Mouse (Mus musculus) liver, embryonic 13.5 days (tissue): ENCODE results near the gene Glis1. TPM values are rescaled to one million over a fixed set of nuclear protein-coding genes. Genes with fewer than 3 reads are reported as not detected.

Source experiments
- ATAC-seq: fragments of 200-750 bp; cut with Nextera tagmentation; 2 replicates; pipeline ENCODE4 v1.8.0; 2017; ENCODE audit warnings: low read depth, mild to moderate bottlenecking, moderate number of reproducible peaks, moderate library complexity
- DNase-seq: peaks from one replicate; pipeline ENCODE4 v3.0.0; 2022
- H3K27ac ChIP-seq: fragments of 300-500 bp; sonication (generic); 2 replicates; pipeline ENCODE4 v1.5.1; 2015; ENCODE audit warnings: moderate library complexity, mild to moderate bottlenecking, inconsistent platforms
- H3K27me3 ChIP-seq: fragments of 300-500 bp; sonication (generic); 2 replicates; pipeline ENCODE4 v1.6.1; 2015; ENCODE audit warnings: mild to moderate bottlenecking, inconsistent platforms
- H3K36me3 ChIP-seq: fragments of 300-500 bp; sonication (generic); 2 replicates; pipeline ENCODE4 v1.6.1; 2015; ENCODE audit warnings: mild to moderate bottlenecking, inconsistent platforms
- H3K4me1 ChIP-seq: fragments of 300-500 bp; sonication (generic); replicated peaks from 2 replicates; pipeline ENCODE4 v1.6.1; 2015; ENCODE audit warnings: inconsistent platforms
- H3K4me2 ChIP-seq: fragments of 300-500 bp; sonication (generic); 2 replicates; pipeline ENCODE4 v1.6.1; 2015; ENCODE audit warnings: inconsistent platforms, mild to moderate bottlenecking, moderate library complexity
- H3K4me3 ChIP-seq: fragments of 300-500 bp; sonication (generic); replicated peaks from 2 replicates; pipeline ENCODE4 v1.5.1; 2015; ENCODE audit warnings: mild to moderate bottlenecking, inconsistent platforms
- H3K9ac ChIP-seq: fragments of 300-500 bp; sonication (generic); 2 replicates; pipeline ENCODE4 v1.6.1; 2015; ENCODE audit warnings: mild to moderate bottlenecking, inconsistent platforms
- H3K9me3 ChIP-seq: fragments of 300-500 bp; sonication (generic); replicated peaks from 2 replicates; pipeline ENCODE4 v1.6.1; 2016; ENCODE audit warnings: inconsistent platforms
- WGBS: fragments of 180-500 bp; shearing (Covaris S2); methylation state at CpG from one replicate; pipeline ENCODE4 v1.1.7; 2015; ENCODE audit not compliant: insufficient replicate concordance; 5-methylcytosine and 5-hydroxymethylcytosine counted together
- polyA plus RNA-seq: library from polyadenylated mRNA; unstranded; fragments of >200 nt; fragmentation: Nextera tagmentation; extraction: Ambion mirVana; gene quantifications from 2 replicates; pipeline ENCODE4 v1.2.1, GENCODE M21; 2015

Gene Glis1
- polyA plus RNA-seq, 1 experiment from 2014 or later: 0.69 TPM

- Histone ChIP-seq H3K27me3 (0 out of 2 replicates have a peak, but pooled peaks cover 3% of the 10 kb centered on the region), H3K9me3 (no peaks in the 10 kb centered on the region), H3K27ac (no peak overlapping the region), H3K36me3 (no peaks in the 10 kb centered on the region), H3K4me3 (no peak overlapping the region), H3K9ac (no peak overlapping the region), H3K4me2 (no peak overlapping the region), H3K4me1 (no peaks in the 10 kb centered on the region)
- ATAC-seq: no peak
- WGBS: 74% methylated on average over 17 of the region's 17 CpGs
- DNase-seq: no peak
These were observed 194.6 kb downstream of the Glis1 start for GRCm38 (mm10) chr4:107628921-107629411.

- WGBS: 51% methylated on average over 6 of the region's 6 CpGs
- no peaks in the 10 kb centered on the region for H3K36me3 ChIP-seq
- ATAC-seq (no peak), DNase-seq (no peak)
- no peak overlapping the region for H3K9ac ChIP-seq
- no peak overlapping the region for H3K4me2 ChIP-seq
- H3K4me3 ChIP-seq: no peak overlapping the region
- 0 out of 2 replicates have a peak, but pooled peaks cover 3% of the 10 kb centered on the region for H3K27me3 ChIP-seq
- no peaks in the 10 kb centered on the region for H3K9me3 ChIP-seq
- H3K4me1 ChIP-seq: no peaks in the 10 kb centered on the region
- no peak overlapping the region for H3K27ac ChIP-seq
These were observed 200.2 kb downstream of the Glis1 start for GRCm38 (mm10) chr4:107634631-107635030.

GRCm38 (mm10) chr4:107636099-107636498 is 201.7 kb downstream of the Glis1 start:
- ATAC-seq (no peak), DNase-seq (no peak)
- no peak overlapping the region for H3K27ac ChIP-seq
- H3K4me2 ChIP-seq: no peak overlapping the region
- WGBS: 58% methylated on average over 6 of the region's 6 CpGs
- no peaks in the 10 kb centered on the region for H3K9me3 ChIP-seq
- 0 out of 2 replicates have a peak, but pooled peaks cover 3% of the 10 kb centered on the region for H3K27me3 ChIP-seq
- no peak overlapping the region for H3K9ac ChIP-seq
- no peaks in the 10 kb centered on the region for H3K4me1 ChIP-seq
- H3K4me3 ChIP-seq: no peak overlapping the region
- H3K36me3 ChIP-seq: no peaks in the 10 kb centered on the region

- no peaks in the 10 kb centered on the region for H3K4me1 ChIP-seq
- no peak overlapping the region for H3K27ac ChIP-seq
- ATAC-seq (no peak), DNase-seq (peak; percentile 42)
- H3K9me3 ChIP-seq: no peaks in the 10 kb centered on the region
- no peak overlapping the region for H3K4me3 ChIP-seq
- no peak overlapping the region for H3K9ac ChIP-seq
- H3K27me3 ChIP-seq: 0 out of 2 replicates have a peak, but pooled peaks cover 3% of the 10 kb centered on the region
- WGBS: 39% methylated on average over 3 of the region's 3 CpGs
- H3K4me2 ChIP-seq: no peak overlapping the region
- no peaks in the 10 kb centered on the region for H3K36me3 ChIP-seq
These were observed 203.3 kb downstream of the Glis1 start for GRCm38 (mm10) chr4:107637670-107638069.

DNA sequence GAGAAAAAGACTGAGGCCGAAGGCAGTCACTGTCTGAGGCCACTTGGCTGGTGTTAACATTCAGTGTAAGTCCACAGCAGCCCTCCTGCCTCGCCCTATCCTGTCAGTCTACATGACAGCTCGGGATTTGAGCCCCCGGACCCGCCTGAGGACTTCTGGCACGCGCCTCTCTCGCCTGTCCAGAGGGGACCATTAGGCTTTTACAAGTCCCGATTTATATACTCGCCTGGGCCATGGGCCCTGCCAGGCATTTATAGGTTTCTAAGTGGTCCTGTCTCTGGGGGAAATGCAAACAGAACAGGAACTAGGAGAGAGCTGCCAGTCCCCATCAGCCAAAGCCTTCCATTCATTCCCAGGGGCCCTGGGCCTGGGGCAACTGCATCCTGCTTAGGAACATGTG is 203.9 kb downstream of the Glis1 start:
- H3K9me3 ChIP-seq: no peaks in the 10 kb centered on the region
- H3K27me3 ChIP-seq: 0 out of 2 replicates have a peak, but pooled peaks cover 3% of the 10 kb centered on the region
- 71% methylated on average over 10 of the region's 10 CpGs for WGBS
- DNase-seq (no peak), ATAC-seq (no peak)
- H3K4me3 ChIP-seq: no peak overlapping the region
- no peaks in the 10 kb centered on the region for H3K4me1 ChIP-seq
- no peak overlapping the region for H3K4me2 ChIP-seq
- H3K36me3 ChIP-seq: no peaks in the 10 kb centered on the region
- H3K9ac ChIP-seq: no peak overlapping the region
- no peak overlapping the region for H3K27ac ChIP-seq

DNA sequence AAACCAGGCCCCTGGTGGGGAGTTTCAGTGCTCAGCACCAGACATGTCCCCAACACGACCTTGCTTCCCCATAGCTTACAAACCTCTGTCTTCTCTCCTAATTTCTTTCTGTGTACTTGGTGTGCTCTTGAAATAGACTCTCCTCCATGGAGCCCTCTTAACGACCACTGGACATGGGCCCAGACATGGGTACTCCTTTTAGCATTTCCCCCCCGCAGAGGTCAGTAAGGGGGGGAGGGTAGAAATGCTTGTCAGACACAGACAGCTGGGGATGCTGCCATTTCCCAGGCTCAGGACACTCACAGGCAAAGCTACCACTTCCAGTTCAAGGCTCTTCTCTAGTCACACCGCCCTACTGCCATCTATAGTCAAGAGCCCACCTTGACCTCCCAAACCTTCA is 207.2 kb downstream of the Glis1 start:
- Histone ChIP-seq H3K9me3 (no peaks in the 10 kb centered on the region), H3K36me3 (no peaks in the 10 kb centered on the region), H3K9ac (no peak overlapping the region), H3K4me3 (no peak overlapping the region), H3K4me1 (no peaks in the 10 kb centered on the region), H3K27ac (no peak overlapping the region), H3K4me2 (no peak overlapping the region), H3K27me3 (no peaks in the 10 kb centered on the region)
- ATAC-seq (no peak), DNase-seq (no peak)
- 53% methylated on average over 4 of the region's 4 CpGs for WGBS

- ATAC-seq (no peak), DNase-seq (no peak)
- H3K4me3 ChIP-seq: no peak overlapping the region
- WGBS: 57% methylated on average over 5 of the region's 5 CpGs
- no peak overlapping the region for H3K27ac ChIP-seq
- peaks cover 20% of the 10 kb centered on the region for H3K4me1 ChIP-seq
- no peaks in the 10 kb centered on the region for H3K27me3 ChIP-seq
- H3K4me2 ChIP-seq: no peak overlapping the region
- H3K9me3 ChIP-seq: no peaks in the 10 kb centered on the region
- no peak overlapping the region for H3K9ac ChIP-seq
- no peaks in the 10 kb centered on the region for H3K36me3 ChIP-seq
These were observed 214.6 kb downstream of the Glis1 start for GRCm38 (mm10) chr4:107648959-107649485.

DNA sequence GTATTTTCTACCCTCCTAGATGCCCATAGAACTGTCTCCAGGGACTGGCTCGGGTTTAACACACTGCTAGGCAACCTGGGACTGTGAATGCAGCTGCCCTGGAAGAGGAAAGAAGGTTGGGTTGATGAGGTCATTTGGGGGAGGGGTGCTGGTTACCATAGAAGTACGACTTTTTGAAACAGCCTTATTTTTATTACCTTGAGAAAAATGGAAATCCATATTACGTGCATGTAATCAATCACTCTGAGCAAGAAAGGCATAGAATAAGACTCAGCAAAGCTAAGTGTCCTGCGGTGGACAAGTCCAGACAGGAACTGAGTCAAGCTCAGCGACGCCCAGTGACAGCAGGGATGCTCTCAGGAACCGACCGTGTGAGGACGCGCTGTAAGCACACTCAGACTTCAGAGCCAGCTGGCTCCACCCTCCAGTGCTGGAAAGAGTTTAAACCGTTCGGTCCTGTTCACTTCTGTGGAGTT is 216.7 kb downstream of the Glis1 start:
- no peak for DNase-seq
- H3K4me2 ChIP-seq: no peak overlapping the region
- H3K9ac ChIP-seq: no peak overlapping the region
- 39% methylated on average over 12 of the region's 12 CpGs for WGBS
- H3K36me3 ChIP-seq: no peaks in the 10 kb centered on the region
- no peak overlapping the region for H3K4me3 ChIP-seq
- H3K27ac ChIP-seq: no peak overlapping the region
- peaks cover 20% of the 10 kb centered on the region for H3K4me1 ChIP-seq
- ATAC-seq: no peak
- no peaks in the 10 kb centered on the region for H3K9me3 ChIP-seq
- peaks cover 3% of the 10 kb centered on the region; the same call in 1 of the 2 replicates for H3K27me3 ChIP-seq

DNA sequence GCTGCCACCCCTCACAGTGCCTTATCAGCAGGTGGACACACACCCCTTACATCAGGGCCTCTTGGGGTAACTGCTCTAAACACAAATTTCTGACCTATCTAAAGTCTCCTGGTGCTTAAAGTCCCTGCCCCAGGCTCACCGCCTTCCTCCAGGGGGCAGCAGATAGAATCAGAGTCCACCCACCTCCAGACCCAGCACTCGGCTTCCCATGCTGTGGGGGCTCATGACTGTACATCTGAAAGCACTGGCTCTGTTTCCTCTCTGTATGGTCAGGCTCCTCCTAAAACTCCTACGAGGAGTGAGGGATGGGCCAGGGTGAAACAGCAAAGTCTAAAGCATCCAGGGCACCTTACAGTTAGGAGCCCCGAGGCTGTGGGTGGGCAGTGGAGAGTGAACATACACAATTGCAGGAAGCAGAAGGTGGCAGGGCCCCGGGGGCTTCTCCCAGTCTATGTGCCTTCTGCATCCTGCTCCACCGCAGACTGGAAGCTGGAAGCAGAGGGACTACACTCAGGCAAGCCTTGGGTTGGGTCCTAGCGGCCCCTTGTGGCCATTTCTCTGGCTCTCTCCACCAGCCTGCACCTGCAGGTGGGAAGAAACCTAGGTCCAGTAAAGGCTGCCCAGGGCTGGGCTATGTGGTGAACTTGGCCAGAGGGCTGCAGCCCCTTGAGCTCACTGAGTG is 218.3 kb downstream of the Glis1 start:
- Histone ChIP-seq H3K9me3 (no peaks in the 10 kb centered on the region), H3K9ac (peak overlapping the region; percentile 47), H3K27ac (no peak overlapping the region), H3K36me3 (no peaks in the 10 kb centered on the region), H3K4me2 (peak overlapping the region; percentile 63), H3K27me3 (peaks cover 3% of the 10 kb centered on the region; the same call in 1 of the 2 replicates), H3K4me1 (peaks cover 20% of the 10 kb centered on the region), H3K4me3 (peak overlapping the region; percentile 29; the same call in 1 of the 2 replicates)
- DNase-seq: peak; percentile 65
- ATAC-seq: peak; percentile 92
- WGBS: 3% methylated on average over 7 of the region's 7 CpGs

DNA sequence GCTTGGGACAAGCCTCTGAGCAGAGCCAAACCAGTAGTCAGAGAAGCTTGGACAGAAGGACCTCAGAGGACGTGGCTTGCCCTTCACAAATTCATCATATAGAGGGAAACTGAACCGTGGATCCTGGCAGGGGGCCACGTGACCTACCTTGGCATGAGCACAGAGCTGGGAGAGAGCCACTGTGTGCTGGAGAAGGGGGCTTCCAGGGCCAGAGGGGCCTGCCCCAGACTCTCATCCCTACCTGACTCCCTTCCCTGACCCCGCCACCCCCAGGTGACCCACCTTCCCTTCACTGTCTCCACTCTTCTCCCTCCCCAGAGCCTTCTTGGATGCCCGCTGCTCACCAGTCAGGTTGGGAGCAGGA is 218.9 kb downstream of the Glis1 start:
- peak overlapping the region; percentile 47; the same call in 1 of the 2 replicates for H3K9ac ChIP-seq
- 59% methylated on average over 5 of the region's 5 CpGs for WGBS
- ATAC-seq (no peak), DNase-seq (no peak)
- no peaks in the 10 kb centered on the region for H3K36me3 ChIP-seq
- H3K4me1 ChIP-seq: peaks cover 20% of the 10 kb centered on the region
- H3K27me3 ChIP-seq: peaks cover 3% of the 10 kb centered on the region; the same call in 1 of the 2 replicates
- H3K27ac ChIP-seq: no peak overlapping the region
- no peaks in the 10 kb centered on the region for H3K9me3 ChIP-seq
- no peak overlapping the region for H3K4me2 ChIP-seq
- 0 out of 2 replicates have a peak overlapping the region, but pooled peaks have one; percentile 29 for H3K4me3 ChIP-seq

DNA sequence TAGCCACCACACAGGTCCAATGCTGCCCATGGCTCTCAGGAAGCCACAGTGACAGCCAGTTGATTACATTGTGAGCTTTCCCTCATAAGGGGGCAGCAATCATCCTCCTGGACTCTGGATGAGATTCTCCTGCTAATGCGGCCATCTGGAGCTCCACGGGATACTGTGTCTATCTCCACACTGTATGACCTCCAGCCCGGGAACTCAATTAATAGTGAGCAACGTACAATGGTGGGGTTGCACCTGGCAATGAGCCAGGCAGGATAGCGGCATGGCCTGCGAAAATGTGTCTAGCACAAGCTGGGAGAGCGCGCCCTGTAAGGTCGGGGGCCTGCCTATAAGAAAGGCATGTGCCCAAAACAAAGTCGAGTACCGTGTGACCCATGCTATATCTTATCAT is 226.3 kb downstream of the Glis1 start:
- no peaks in the 10 kb centered on the region for H3K36me3 ChIP-seq
- H3K27ac ChIP-seq: no peak overlapping the region
- no peaks in the 10 kb centered on the region for H3K4me1 ChIP-seq
- H3K9ac ChIP-seq: no peak overlapping the region
- WGBS: 77% methylated on average over 11 of the region's 11 CpGs
- H3K4me3 ChIP-seq: no peak overlapping the region
- ATAC-seq (no peak), DNase-seq (no peak)
- H3K4me2 ChIP-seq: no peak overlapping the region
- no peaks in the 10 kb centered on the region for H3K9me3 ChIP-seq
- no peaks in the 10 kb centered on the region for H3K27me3 ChIP-seq
